Mouse (Mus musculus): ENCODE results near the gene Cldn12. TPM values are rescaled to one million over a fixed set of nuclear protein-coding genes. Genes with fewer than 3 reads are reported as not detected.

Cldn12 gene
- polyA plus RNA-seq, 1 experiment: 3.3 TPM

DNA sequence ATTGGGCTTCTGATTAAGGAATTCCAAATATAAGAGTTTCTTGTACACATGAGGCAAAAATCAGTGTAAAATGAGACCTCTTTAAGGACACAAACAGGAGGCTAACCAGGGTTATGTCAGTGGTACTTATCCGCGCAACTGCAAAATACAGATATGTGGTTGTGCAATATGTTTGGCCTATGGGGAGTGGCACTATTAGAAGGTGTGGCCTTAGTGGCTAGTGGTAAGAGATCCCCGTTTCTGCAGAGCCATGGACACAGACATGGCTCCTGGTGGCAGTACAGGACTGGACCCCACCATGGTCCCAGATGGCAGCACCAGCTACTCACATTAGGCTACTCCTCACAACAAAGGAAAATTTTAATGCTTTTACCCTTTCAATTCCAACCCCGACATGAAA lies 19.7 kb downstream of the Cldn12 start:
- no peak for TF ChIP-seq POLR2A (IDR thresholded peaks at IDR 0.05; ENCODE audit: low read depth, low read length)
- TF ChIP-seq CTCF (IDR thresholded peaks at IDR 0.05; ENCODE audit: extremely low read depth, insufficient read depth, insufficient read length, insufficient replicate concordance): no peak
- H3K4me1 ChIP-seq (ENCODE audit: control insufficient read depth, insufficient read depth, insufficient read length): no peaks in the 10 kb centered on the region
- H3K36me3 ChIP-seq (ENCODE audit: control insufficient read depth, insufficient read depth, low read length): no peaks in the 10 kb centered on the region
- H3K27me3 ChIP-seq (ENCODE audit: control insufficient read depth, insufficient read depth, low read length): no peaks in the 10 kb centered on the region
- DNase-seq (ENCODE audit: low read depth in 1 of 2, low spot score in 2 of 2): no peak
- no peak overlapping the region for H3K4me3 ChIP-seq (ENCODE audit: extremely low read depth, insufficient read depth, insufficient read length)
- WGBS: 85% methylated on average over 4 of the region's 4 CpGs
- no peak overlapping the region for H3K27ac ChIP-seq (ENCODE audit: insufficient read depth, low read length)

DNA sequence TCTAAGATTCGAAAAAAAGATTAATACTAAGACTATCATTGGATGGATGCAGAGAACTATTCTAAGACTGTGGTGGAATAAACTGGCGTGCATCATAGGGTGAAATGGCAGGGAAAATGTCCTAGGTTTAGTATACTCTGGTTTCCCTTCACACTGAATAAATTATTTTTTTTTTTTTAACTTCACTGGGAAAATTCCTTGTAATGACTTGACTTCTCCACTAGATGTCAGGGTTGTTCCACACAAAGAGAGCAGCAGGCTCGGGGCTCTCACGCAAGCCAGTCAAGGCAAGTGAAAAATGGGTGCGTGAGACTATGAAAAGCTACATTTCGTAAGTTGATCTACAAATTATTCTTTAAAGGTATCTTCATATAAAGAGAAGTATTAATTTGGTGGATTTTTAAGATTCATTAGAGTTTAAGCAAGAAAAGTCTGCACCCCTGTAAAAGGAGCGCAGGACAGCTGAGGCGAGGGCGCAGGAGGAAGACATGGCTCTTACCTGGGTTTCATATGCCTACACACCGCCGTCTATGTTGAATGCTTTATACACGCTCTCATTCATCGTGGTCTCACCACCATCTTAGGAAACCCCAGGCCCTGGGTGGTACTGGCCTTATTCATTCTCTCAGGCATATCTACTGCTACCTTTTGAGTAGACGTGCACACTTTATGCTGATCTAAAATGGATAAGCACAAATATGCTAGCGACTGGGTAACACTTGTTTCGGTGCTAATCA lies 20.3 kb downstream of the Cldn12 start:
- TF ChIP-seq CTCF (IDR thresholded peaks at IDR 0.05; ENCODE audit: extremely low read depth, insufficient read depth, insufficient read length, insufficient replicate concordance) (peak; percentile 67; the same call in 1 of the 2 replicates), POLR2A (IDR thresholded peaks at IDR 0.05; ENCODE audit: low read depth, low read length) (no peak)
- 44% methylated on average over 16 of the region's 16 CpGs for WGBS
- no peaks in the 10 kb centered on the region for H3K27me3 ChIP-seq (ENCODE audit: control insufficient read depth, insufficient read depth, low read length)
- H3K4me3 ChIP-seq (ENCODE audit: extremely low read depth, insufficient read depth, insufficient read length): no peak overlapping the region
- no peak overlapping the region for H3K27ac ChIP-seq (ENCODE audit: insufficient read depth, low read length)
- H3K4me1 ChIP-seq (ENCODE audit: control insufficient read depth, insufficient read depth, insufficient read length): no peaks in the 10 kb centered on the region
- no peaks in the 10 kb centered on the region for H3K36me3 ChIP-seq (ENCODE audit: control insufficient read depth, insufficient read depth, low read length)
- no peak for DNase-seq (ENCODE audit: low read depth in 1 of 2, low spot score in 2 of 2)

DNA sequence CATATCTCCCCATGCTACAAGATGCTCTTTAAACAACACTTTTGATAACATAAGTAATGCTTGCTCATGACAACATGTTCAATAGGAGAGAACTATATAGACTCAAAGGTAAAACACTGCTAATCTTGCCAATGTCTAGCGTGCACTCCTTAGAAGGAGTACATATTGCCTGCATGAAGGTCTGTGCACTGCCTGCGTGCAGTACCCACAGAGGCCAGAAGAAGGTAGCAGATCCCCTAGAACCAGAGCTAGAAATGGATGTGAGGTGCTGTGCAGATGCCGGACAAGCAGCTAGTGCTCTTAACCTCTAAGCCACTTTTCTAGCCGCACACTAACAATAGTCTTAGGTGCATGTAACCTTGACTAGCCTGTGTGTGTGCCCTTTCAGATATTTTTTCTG lies 22.6 kb downstream of the Cldn12 start:
- WGBS: 91% methylated on average over 4 of the region's 4 CpGs
- no peak for DNase-seq (ENCODE audit: low read depth in 1 of 2, low spot score in 2 of 2)
- TF ChIP-seq CTCF (IDR thresholded peaks at IDR 0.05; ENCODE audit: extremely low read depth, insufficient read depth, insufficient read length, insufficient replicate concordance) (no peak), POLR2A (IDR thresholded peaks at IDR 0.05; ENCODE audit: low read depth, low read length) (no peak)
- Histone ChIP-seq H3K4me1 (ENCODE audit: control insufficient read depth, insufficient read depth, insufficient read length) (no peaks in the 10 kb centered on the region), H3K27ac (ENCODE audit: insufficient read depth, low read length) (no peak overlapping the region), H3K27me3 (ENCODE audit: control insufficient read depth, insufficient read depth, low read length) (no peaks in the 10 kb centered on the region), H3K4me3 (ENCODE audit: extremely low read depth, insufficient read depth, insufficient read length) (no peak overlapping the region), H3K36me3 (ENCODE audit: control insufficient read depth, insufficient read depth, low read length) (no peaks in the 10 kb centered on the region)

DNA sequence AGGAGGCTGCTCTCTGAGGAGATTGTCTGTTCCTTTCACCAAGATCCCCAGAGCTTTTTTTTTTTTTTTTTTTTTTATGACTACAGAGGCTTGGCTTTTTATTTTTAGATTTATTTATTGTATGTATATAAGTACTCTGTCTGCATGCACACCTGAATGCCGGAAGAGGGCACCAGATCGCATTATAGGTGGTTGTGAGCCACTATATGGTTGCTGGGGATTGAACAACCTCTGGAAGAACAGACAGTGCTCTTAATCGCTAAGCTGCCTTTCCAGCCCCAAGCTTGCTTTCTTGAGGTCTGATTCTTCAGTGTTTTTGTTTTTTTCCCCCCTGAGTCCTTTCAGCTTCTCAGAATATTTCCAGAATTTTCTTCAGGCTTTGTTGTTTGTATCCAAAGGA lies 28.7 kb downstream of the Cldn12 start:
- DNase-seq (ENCODE audit: low read depth in 1 of 2, low spot score in 2 of 2): no peak
- WGBS: 70% methylated on average over 3 of the region's 3 CpGs
- no peak for TF ChIP-seq CTCF (IDR thresholded peaks at IDR 0.05; ENCODE audit: extremely low read depth, insufficient read depth, insufficient read length, insufficient replicate concordance)
- TF ChIP-seq POLR2A (IDR thresholded peaks at IDR 0.05; ENCODE audit: low read depth, low read length): no peak

DNA sequence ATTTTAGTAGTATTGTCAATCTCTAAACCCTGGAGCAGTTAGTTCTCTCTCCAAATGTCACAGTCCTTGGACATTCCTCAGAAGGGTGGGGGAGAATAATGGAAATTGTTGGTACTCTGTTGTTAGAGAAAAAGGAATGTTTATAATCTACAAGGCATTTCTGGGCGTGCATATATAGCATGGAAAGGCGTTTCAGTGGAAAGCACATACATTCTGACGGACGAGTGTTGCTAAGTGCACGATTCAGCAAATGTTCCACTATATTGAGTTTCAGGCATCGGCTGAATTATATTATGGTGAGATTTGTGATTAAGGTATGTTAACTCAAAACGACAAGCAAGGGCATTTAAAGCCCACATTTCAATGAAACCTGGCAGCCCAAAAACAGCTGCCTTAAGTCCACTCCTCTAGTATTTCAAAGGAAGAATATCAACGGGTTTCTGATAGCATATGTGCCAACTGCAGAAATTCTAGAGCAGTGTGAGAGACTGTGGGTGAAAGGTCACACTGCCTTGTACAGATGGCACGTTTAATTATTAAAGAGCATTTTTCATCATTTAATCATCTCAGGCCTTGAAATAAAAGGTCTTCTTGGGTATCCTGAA lies 31.4 kb downstream of the Cldn12 start:
- no peak for DNase-seq (ENCODE audit: low read depth in 1 of 2, low spot score in 2 of 2)
- H3K4me1 ChIP-seq (ENCODE audit: control insufficient read depth, insufficient read depth, insufficient read length): no peaks in the 10 kb centered on the region
- H3K27me3 ChIP-seq (ENCODE audit: control insufficient read depth, insufficient read depth, low read length): no peaks in the 10 kb centered on the region
- WGBS: 80% methylated on average over 9 of the region's 9 CpGs
- H3K27ac ChIP-seq (ENCODE audit: insufficient read depth, low read length): no peak overlapping the region
- TF ChIP-seq CTCF (IDR thresholded peaks at IDR 0.05; ENCODE audit: extremely low read depth, insufficient read depth, insufficient read length, insufficient replicate concordance): no peak
- no peak for TF ChIP-seq POLR2A (IDR thresholded peaks at IDR 0.05; ENCODE audit: low read depth, low read length)
- no peak overlapping the region for H3K4me3 ChIP-seq (ENCODE audit: extremely low read depth, insufficient read depth, insufficient read length)
- H3K36me3 ChIP-seq (ENCODE audit: control insufficient read depth, insufficient read depth, low read length): no peaks in the 10 kb centered on the region

More for the DNA sequence above, 28.7 kb downstream of the Cldn12 start:
- Histone ChIP-seq H3K4me3 (ENCODE audit: extremely low read depth, insufficient read depth, insufficient read length) (no peak overlapping the region), H3K27me3 (ENCODE audit: control insufficient read depth, insufficient read depth, low read length) (no peaks in the 10 kb centered on the region), H3K36me3 (ENCODE audit: control insufficient read depth, insufficient read depth, low read length) (no peaks in the 10 kb centered on the region), H3K4me1 (ENCODE audit: control insufficient read depth, insufficient read depth, insufficient read length) (no peaks in the 10 kb centered on the region), H3K27ac (ENCODE audit: insufficient read depth, low read length) (no peak overlapping the region)

DNA sequence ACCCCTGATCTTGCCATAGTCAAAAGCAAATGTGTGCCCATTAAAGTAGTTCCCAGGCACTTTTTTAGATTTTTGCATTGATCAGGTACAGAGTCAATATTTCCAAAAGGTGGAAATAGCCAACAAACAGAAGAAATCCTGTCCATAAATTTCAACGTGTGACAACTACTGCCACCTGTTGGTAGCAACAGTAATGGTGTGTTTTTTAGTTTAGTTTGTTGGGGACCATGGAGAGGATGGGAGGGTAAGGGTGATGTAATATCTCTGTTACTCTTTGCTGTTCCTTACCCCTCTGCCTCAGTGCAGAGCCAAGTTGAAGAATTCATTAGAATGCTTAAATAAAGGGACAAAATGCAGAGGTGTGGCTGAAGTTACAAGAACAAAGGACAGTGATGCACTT lies 33.1 kb downstream of the Cldn12 start:
- TF ChIP-seq POLR2A (IDR thresholded peaks at IDR 0.05; ENCODE audit: low read depth, low read length) (no peak), CTCF (IDR thresholded peaks at IDR 0.05; ENCODE audit: extremely low read depth, insufficient read depth, insufficient read length, insufficient replicate concordance) (no peak)
- Histone ChIP-seq H3K4me1 (ENCODE audit: control insufficient read depth, insufficient read depth, insufficient read length) (no peaks in the 10 kb centered on the region), H3K4me3 (ENCODE audit: extremely low read depth, insufficient read depth, insufficient read length) (no peak overlapping the region), H3K27me3 (ENCODE audit: control insufficient read depth, insufficient read depth, low read length) (no peaks in the 10 kb centered on the region), H3K36me3 (ENCODE audit: control insufficient read depth, insufficient read depth, low read length) (no peaks in the 10 kb centered on the region), H3K27ac (ENCODE audit: insufficient read depth, low read length) (no peak overlapping the region)
- DNase-seq (ENCODE audit: low read depth in 1 of 2, low spot score in 2 of 2): no peak
- 6% methylated on average over 1 of the region's 1 CpGs for WGBS

DNA sequence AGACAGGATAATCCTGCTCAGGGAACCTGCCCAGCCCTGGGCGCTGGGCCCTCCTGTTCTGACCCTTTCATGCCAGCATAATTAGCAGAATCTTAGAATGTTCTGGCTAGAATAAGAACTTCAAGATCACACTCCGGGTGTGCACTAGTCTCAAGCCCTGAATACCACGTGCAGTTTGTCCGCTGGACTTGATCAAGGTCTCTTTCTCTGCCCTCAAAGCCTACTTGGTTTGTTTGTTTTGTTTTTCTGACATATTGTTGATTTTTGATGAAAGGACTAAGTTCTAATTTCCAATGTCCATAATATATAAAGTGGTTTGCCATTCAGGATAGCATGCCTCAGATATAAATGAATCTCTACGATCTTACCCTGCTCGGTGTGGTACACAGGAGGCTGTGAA lies 35.7 kb downstream of the Cldn12 start, which contains the start of gene 1700015F17Rik:
Gene 1700015F17Rik, minus strand, starts transcription at position 101 of the 400 bp plus-strand sequence.
- TF ChIP-seq POLR2A (IDR thresholded peaks at IDR 0.05; ENCODE audit: low read depth, low read length): no peak
- TF ChIP-seq CTCF (IDR thresholded peaks at IDR 0.05; ENCODE audit: extremely low read depth, insufficient read depth, insufficient read length, insufficient replicate concordance): no peak

More for the DNA sequence above, 35.7 kb downstream of the Cldn12 start, which contains the start of gene 1700015F17Rik:
- Histone ChIP-seq H3K4me3 (ENCODE audit: extremely low read depth, insufficient read depth, insufficient read length) (no peak within 1 kb of the TSS), H3K4me1 (ENCODE audit: control insufficient read depth, insufficient read depth, insufficient read length) (no peaks in the 10 kb centered on the region), H3K27me3 (ENCODE audit: control insufficient read depth, insufficient read depth, low read length) (no peaks in the 10 kb centered on the region), H3K36me3 (ENCODE audit: control insufficient read depth, insufficient read depth, low read length) (no peaks in the 10 kb centered on the region), H3K27ac (ENCODE audit: insufficient read depth, low read length) (no peak within 1 kb of the TSS)
- 93% methylated on average over 6 of the region's 6 CpGs for WGBS
- no peak for DNase-seq (ENCODE audit: low read depth in 1 of 2, low spot score in 2 of 2)
